Mouse (Mus musculus) heart, adult 2 months (tissue): Measurements from ENCODE around the gene Scamp1.

Source experiments
- CTCF ChIP-seq: fragments of 200-600 bp; IDR thresholded peaks from 2 replicates; pipeline ENCODE4 v1.8.1; 2022; ENCODE audit warnings: antibody characterized with exemption, mild to moderate bottlenecking, moderate library complexity
- POLR2A ChIP-seq: fragments of 200-500 bp; IDR thresholded peaks from 2 replicates; pipeline ENCODE4 v1.6.1; 2011; ENCODE audit warnings: mild to moderate bottlenecking, low read depth, low read length, control low read depth; ENCODE audit not compliant: insufficient read depth

GRCm38 (mm10) chr13:94240111-94240510 lies 45.5 kb downstream of the Scamp1 start:
- no peak for TF ChIP-seq POLR2A
- TF ChIP-seq CTCF = no peak
